Mouse (Mus musculus) retina, embryonic 14.5 days (tissue): ENCODE data around the gene Plekhh2.

ENCODE experiments used
- DNase-seq: peaks from one replicate; pipeline ENCODE4 v3.0.0-alpha.2; 2015; ENCODE audit warnings: low spot score

Gene Plekhh2

GRCm38 (mm10) chr17:84511682-84512515, at the start of gene Plekhh2:
Gene Plekhh2, plus strand, starts transcription at chr17:84511895.
- DNase-seq = peak; percentile 85

GRCm38 (mm10) chr17:84465753-84466608, 45.7 kb upstream of the Plekhh2 start, which contains the start of gene Thada:
Gene Thada, minus strand, starts transcription at chr17:84466205.
- DNase-seq = peak; percentile 100

GRCm38 (mm10) chr17:84474312-84474711, 37.4 kb upstream of the Plekhh2 start:
- DNase-seq = peak; percentile 21

- DNase-seq = no peak
Measured at GRCm38 (mm10) chr17:84477176-84477575, 34.5 kb upstream of the Plekhh2 start.

GRCm38 (mm10) chr17:84478276-84478675, 33.4 kb upstream of the Plekhh2 start:
- DNase-seq = no peak

- DNase-seq = peak; percentile 84
Measured at GRCm38 (mm10) chr17:84480464-84481355, 31.0 kb upstream of the Plekhh2 start.

- DNase-seq = no peak
Measured at GRCm38 (mm10) chr17:84482831-84483230, 28.9 kb upstream of the Plekhh2 start.

- DNase-seq = no peak
Measured at GRCm38 (mm10) chr17:84483673-84484320, 27.9 kb upstream of the Plekhh2 start.

GRCm38 (mm10) chr17:84487415-84487814, 24.3 kb upstream of the Plekhh2 start:
- no peak for DNase-seq

- DNase-seq = peak; percentile 71
Measured at GRCm38 (mm10) chr17:84492255-84492880, 19.3 kb upstream of the Plekhh2 start.

GRCm38 (mm10) chr17:84497026-84497425, 14.7 kb upstream of the Plekhh2 start:
- no peak for DNase-seq

- DNase-seq = peak; percentile 42
Measured at GRCm38 (mm10) chr17:84497559-84497958, 14.1 kb upstream of the Plekhh2 start.

- DNase-seq = peak; percentile 18
Measured at GRCm38 (mm10) chr17:84497972-84498604, 13.6 kb upstream of the Plekhh2 start.

GRCm38 (mm10) chr17:84498639-84499038, 13.1 kb upstream of the Plekhh2 start:
- DNase-seq = peak; percentile 74

GRCm38 (mm10) chr17:84502341-84502740, 9.4 kb upstream of the Plekhh2 start:
- no peak for DNase-seq

GRCm38 (mm10) chr17:84505922-84506321, 5.8 kb upstream of the Plekhh2 start:
- no peak for DNase-seq

- DNase-seq = no peak
Measured at GRCm38 (mm10) chr17:84508736-84509135, 3.0 kb upstream of the Plekhh2 start.

- DNase-seq = no peak
Measured at GRCm38 (mm10) chr17:84509176-84509575, 2.5 kb upstream of the Plekhh2 start.

GRCm38 (mm10) chr17:84510355-84510754, 1.3 kb upstream of the Plekhh2 start:
- no peak for DNase-seq

- no peak for DNase-seq
Measured at GRCm38 (mm10) chr17:84510961-84511639, 595 bp upstream of the Plekhh2 start.
